Mouse (Mus musculus): ENCODE results near the gene Gstcd. TPM values are rescaled to one million over a fixed set of nuclear protein-coding genes. Genes with fewer than 3 reads are reported as not detected.

Gene Gstcd
- 8.3 TPM for polyA plus RNA-seq (2017; shearing (Covaris generic))

GRCm38 (mm10) chr3:133091664-133092273 is at the start of gene Gstcd, which contains the start of gene Ints12:
Gstcd (minus strand) TSS chr3:133092033.
Ints12 (plus strand) TSS chr3:133091840.

GRCm38 (mm10) chr3:132949791-132950528 is 141.9 kb downstream of the Gstcd start, which contains the start of gene Npnt:
Npnt (minus strand) TSS chr3:132950291.

Other genes starting within 250 kb of the Gstcd start
- gene Npnt, start 141.7 kb downstream of the Gstcd start, polyA plus RNA-seq (2017; shearing (Covaris generic)): 0.68 TPM
- gene Ints12, start 193 bp downstream of the Gstcd start, polyA plus RNA-seq (2017; shearing (Covaris generic)): 19.1 TPM
- gene Arhgef38, start 142.9 kb upstream of the Gstcd start, polyA plus RNA-seq (2017; shearing (Covaris generic)): 0.30 TPM
- gene Ppa2, start 218.1 kb upstream of the Gstcd start, polyA plus RNA-seq (2017; shearing (Covaris generic)): 25.0 TPM